Mouse (Mus musculus) lung, postnatal 14 days (tissue): ENCODE measurements around the gene Hsp90ab1.

Source experiments
- DNase-seq: peaks from one replicate; pipeline ENCODE4 v3.0.0; 2021

Hsp90ab1 gene

DNA sequence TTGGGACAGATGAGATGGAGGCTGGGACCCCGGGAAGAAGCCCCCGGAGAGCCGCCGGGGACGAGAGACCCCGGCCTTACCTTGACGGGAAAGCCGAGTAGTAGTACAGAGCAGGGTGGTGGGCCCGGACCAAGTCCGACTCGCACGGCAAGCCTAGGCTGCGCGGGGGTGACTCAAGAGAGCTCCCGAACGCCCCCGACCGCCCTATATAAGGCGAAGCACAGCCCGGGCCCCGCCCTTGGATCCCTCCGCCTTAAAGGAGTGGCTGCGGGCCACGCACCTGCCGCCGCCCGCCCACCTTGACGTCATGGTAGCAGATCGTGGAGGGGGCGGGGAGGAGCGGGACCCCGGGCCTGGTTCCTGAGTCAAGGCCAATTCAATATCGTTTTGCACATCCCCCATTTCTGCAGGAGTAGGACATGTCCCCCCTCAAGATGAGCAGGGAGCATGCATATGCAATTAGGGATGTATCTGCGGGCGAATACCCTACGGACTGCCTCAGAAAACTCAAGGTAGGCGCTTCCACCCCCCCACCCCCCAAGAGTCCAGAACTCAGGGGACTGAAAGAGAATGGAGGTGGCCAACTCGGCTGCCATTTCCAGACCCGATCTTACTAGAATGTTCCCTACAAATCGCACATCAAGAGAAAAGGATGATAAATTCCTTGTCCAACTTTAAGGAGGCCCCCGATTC, at the start of gene Hsp90ab1:
Gene Hsp90ab1 (minus strand): TSS at position 185 of the 693 bp plus-strand sequence.
- peak; percentile 99 for DNase-seq

DNA sequence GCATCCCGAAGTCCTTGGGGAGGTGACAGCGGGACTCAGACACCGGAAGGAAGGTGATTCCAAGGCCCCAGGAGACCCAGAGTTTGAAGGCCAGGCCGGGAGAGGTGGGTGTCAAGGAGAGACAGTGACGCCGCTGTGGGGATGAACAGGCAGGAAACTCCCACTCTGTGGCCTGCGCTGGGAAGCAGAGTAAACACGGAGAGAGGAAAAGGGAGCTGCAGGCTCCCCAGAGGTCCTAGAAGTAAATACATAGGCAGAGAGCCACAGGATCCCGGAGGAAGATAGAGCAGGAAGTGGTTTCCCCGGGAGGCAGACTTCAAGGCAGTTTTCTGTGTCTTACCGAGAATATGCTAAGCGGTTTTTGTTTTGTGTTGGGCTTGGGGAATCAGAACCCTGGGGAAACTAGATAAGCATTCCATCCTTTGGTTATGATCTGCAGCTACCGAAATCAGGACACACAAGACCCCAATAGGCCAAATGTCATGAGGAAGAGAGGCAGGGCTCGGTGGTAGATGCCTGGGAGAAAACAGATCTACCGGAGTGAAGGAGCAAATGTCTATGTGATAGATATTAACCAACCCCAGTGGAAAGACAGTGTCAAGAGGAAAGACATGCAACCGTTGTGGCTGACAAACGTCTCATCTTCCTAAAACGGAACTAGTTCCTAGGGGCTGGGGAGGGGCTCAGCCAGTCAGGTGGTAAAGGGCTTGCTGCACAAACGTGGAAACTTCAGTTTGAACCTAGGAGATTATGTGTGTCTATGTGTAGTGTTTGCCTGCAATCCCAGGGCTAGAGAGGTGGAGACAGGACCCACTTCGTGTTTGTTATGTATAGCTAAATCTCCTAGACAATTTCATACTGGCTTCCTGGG, 46.5 kb upstream of the Hsp90ab1 start:
- peak; percentile 49 for DNase-seq

- DNase-seq = peak; percentile 54
These were observed 45.9 kb upstream of the Hsp90ab1 start for GRCm38 (mm10) chr17:45618941-45619385.

DNA sequence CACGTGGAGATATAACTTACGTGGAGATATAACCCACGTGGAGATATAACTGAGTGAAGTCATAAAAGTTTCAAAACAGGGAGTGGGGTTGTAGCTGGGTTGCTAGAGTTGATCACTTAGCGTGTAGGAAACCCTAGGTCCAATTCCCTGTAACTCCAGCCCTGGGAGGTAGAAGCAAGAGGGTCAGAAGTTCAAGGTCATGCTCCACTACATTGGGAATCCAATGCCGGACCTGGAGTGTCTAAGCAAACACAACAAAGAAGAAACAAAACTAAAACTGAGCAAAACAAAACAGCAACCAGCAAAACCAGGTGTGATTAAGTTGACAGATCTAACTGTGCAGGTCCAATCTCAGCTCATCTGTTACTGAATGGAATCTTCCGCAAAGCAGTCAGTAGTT, 44.6 kb upstream of the Hsp90ab1 start:
- DNase-seq = no peak

DNA sequence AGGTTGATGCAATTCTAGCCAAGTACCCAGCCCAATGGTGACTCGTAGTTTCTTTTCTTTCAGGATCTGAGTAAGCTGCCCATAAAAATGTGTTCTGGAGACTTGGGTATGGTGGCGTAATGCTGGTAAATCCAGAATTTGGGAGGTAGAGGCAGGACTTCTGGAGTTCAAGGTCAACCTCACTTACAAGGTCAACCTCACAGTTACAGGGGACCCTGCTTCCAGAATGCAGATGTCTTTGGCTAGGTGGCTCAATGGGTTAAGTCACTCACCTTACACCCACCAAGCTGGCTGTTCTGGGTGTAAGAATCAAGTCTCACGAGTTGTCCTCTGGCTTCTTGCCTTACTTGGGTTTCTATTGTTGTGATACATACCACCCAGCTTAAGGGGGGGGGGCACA, 43.6 kb upstream of the Hsp90ab1 start:
- DNase-seq = no peak

- DNase-seq = no peak
These were observed 43.1 kb upstream of the Hsp90ab1 start for GRCm38 (mm10) chr17:45616046-45616650.

DNA sequence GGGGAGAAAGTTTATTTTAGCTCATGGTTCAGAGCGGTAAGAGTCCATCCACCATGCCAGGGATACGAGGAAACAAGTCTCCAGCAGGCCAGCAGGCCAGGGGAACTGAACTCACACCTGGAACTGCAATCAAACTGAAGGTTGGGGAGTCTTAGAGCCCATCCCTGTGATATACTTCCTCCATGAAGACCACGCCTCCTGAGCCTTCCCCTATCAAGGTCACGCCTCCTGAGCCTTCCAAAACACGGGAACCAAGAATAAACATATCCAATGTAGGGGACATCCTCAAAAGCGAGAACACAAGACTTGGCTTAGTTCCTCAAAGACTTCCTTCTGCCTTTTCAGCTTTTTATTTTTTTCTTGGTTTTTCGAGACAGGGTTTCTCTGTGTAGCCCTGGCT, 39.9 kb upstream of the Hsp90ab1 start:
- DNase-seq = no peak

GRCm38 (mm10) chr17:45612008-45612407, 38.9 kb upstream of the Hsp90ab1 start:
- DNase-seq = no peak

- peak; percentile 51 for DNase-seq
These were observed 37.2 kb upstream of the Hsp90ab1 start for GRCm38 (mm10) chr17:45610144-45610866.

- DNase-seq = no peak
These were observed 35.3 kb upstream of the Hsp90ab1 start for GRCm38 (mm10) chr17:45608396-45608795.

- no peak for DNase-seq
These were observed 34.2 kb upstream of the Hsp90ab1 start for GRCm38 (mm10) chr17:45606992-45607879.

DNA sequence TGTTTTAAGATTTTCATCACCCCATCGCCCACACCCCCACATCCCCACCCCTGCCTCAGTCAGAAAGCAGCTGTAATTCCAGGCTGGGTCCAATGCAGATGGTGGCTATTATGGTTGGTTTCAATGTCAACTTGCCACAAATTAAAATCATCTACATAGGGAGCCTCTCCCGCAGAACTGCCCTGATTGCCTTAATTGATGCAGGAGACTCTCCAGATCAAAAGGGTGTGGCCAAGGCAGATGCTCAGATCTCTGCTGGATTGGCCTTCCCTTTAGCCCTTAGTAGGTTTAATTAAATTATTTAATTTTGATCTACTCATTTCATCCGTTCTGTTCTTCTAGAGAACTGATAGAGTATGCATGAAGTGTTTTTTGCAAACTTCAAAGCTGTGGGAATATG, 29.9 kb upstream of the Hsp90ab1 start:
- DNase-seq = no peak

GRCm38 (mm10) chr17:45601877-45602304, 28.8 kb upstream of the Hsp90ab1 start, which contains the start of gene Mymx:
Gene Mymx (minus strand): TSS chr17:45602102.
- no peak for DNase-seq

DNA sequence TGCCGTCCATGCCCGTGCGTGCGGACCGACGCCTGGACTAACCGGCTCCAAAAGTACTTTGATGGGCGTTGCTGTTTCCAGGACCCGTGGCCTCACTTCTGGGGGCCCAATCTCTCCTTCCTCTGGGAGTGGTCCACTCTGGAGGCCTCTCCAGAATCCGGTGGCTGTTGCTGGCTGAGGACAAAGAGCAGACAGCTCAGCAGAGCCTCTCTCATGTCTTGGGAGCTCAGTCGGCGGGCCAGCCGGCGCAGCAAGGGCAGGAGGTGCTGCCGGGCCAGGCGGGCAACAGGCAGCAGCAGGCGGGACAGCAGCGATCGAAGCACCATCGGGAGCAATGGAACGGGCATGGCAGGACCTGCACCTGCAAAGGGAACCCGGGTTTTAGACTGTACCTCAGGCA, 28.3 kb upstream of the Hsp90ab1 start:
- no peak for DNase-seq

DNA sequence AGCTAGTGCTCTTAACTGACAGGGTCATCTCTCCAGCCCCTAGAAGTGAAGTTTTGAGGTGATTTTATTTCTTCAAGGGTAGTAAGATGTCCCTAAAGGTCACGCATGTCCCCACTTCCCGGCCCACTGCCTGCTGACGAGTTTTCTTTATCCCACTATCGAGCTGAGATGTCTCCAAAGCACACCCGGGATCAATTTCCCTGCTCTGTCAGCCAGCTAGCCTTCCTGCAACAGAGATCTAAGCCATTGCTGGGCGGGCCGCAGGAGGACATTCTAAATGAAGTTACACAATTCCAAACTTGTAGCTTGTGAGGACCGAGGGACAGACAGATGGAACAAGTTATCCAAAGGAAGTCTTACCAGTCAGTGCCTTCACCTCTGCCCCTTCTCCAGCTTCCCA, 27.2 kb upstream of the Hsp90ab1 start:
- no peak for DNase-seq

DNA sequence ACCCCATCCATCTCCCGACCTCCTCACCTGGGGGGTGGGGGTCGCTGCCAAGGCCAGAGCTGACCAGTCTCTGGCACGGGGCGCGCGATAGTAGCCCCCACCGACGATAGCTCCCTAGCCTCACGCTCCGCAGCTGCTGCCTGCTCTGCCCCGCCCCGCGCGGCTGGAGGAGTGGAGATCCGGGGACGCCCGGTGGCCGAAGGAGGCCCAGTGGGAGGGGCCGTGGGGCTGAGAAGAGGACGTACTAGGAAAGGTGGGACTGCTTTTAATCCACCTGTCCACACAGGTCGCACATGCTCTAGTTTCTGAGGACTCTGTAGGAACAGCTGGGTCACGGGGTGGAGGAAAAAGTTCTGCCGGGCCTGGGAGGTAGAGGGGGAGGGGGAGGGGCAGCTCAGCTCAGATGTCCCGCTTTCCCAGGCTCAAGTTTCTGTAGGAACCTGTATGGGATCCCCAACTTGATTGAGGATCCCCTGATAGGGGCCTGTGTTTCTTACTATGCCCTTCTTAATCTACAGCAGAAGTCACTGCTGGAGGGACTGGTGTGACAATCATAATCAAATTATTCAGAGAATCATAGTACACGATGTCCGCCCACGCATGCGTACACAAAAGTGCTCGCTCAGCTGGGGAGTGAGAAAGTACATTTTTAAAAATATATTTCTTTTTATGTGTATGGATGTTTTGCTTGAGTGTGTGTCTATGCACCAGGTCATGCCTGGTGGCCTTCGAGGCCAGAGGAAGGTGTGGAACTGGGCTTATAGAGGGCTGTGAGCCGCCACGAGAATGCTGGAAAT, 26.6 kb upstream of the Hsp90ab1 start, which contains the start of gene Slc29a1:
Gene Slc29a1 (minus strand): TSS at position 161 of the 797 bp plus-strand sequence.
- peak; percentile 76 for DNase-seq

DNA sequence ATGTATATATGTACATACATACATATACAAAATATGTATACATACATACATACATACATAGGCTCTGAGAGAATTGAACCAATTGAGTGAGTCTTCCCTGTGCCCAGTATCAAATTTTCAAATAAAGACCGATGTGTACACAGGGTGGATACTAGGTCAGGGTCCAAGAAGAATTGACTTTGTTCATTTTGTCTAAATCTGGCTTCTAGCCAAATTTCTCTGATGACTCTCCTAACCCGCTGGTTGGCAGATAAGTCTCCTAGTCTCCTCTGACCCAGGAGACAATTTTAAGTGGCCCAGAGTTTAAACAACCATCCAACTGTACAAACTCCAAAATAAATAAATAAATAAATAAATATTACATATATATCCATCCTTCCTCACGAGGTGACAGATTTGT, 25.8 kb upstream of the Hsp90ab1 start:
- DNase-seq = no peak

GRCm38 (mm10) chr17:45598376-45598775, 25.3 kb upstream of the Hsp90ab1 start:
- no peak for DNase-seq

DNA sequence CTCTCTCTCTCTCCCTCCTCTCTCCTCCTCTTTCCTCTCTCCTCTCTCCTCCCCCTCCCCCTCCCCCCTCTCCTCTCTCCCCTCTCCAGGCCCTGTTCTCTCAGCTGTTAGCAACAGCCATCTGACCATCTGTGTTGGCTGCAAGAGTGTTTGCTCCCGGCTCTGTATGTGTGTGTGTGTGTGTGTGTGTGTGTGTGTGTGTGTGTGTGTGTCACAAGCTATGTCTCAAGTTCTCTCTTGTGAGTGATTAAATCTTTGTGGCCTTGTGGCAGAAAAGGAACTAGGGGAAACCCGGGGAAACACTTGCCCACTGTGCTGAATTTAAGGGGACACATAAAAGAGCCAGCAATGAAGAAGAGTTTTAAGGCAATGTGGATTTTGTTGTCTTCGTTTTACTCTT, 24.7 kb upstream of the Hsp90ab1 start:
- no peak for DNase-seq

GRCm38 (mm10) chr17:45596631-45597396, 23.7 kb upstream of the Hsp90ab1 start:
- DNase-seq = peak; percentile 83
